Mouse (Mus musculus) brain, embryonic 14.5 days (tissue): Measurements from ENCODE around the gene Lefty1.

Source experiments
- CTCF ChIP-seq: fragments of 200-500 bp; IDR thresholded peaks from 2 replicates; pipeline ENCODE4 v1.5.1; 2012; ENCODE audit warnings: inconsistent platforms, mild to moderate bottlenecking, moderate library complexity, borderline replicate concordance; ENCODE audit not compliant: insufficient read depth, insufficient read length; ENCODE audit errors: extremely low read depth
- POLR2A ChIP-seq: fragments of 200-500 bp; IDR thresholded peaks from 2 replicates; pipeline ENCODE4 v1.6.1; 2012; ENCODE audit warnings: mild to moderate bottlenecking, inconsistent platforms, borderline replicate concordance; ENCODE audit not compliant: poor library complexity, insufficient read depth, insufficient read length, severe bottlenecking; ENCODE audit errors: extremely low read depth

DNA sequence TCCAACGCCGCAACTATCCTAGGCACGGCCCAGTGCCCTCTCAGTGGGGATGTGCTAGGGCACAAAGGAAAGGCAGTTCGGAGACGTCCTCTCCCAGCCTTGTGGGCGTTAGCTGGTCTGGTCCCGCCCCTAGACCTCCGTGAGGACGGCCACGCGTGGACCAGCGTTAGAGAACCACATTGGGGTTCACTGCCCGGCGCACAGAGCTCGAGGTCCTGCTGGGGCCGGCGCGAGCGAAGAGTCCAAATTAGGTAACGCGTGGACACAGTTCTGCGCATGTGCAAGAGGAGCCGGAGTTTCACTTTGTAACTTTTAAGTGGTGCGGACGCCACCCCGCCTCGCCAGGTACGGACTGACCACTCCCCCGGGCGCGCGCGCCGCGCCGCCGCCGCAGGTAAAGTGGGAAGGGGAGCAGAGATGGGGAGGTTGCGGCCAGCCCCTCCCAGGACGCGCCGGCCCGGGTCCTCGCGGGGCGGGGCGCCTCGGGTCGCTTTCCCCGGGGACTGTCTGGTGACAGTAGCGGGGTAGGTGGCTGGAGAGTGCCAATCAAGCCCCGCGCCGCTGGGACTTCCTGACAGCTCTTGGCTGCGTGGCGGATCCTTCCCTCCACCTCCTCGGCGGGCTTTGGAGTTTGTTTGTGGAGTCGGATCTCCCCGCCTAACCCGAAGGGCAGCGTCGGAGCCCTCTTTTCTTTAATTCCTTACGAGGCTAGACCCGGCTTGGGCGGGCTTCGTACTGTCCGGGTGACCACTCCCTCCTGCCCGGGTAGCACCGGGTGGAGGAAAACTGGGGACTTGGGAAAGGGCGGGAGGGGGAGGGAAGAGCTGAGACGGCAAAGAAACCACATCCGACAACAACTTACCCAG is 7.6 kb downstream of the Lefty1 start, which contains the start of gene Tmem63a:
- TF ChIP-seq POLR2A (no peak), CTCF (no peak)
